Mouse (Mus musculus): ENCODE results near the gene Gm6685. TPM values are rescaled to one million over a fixed set of nuclear protein-coding genes. Genes with fewer than 3 reads are reported as not detected.

Gm6685 gene
- polyA plus RNA-seq, 1 experiment = 0.97 TPM

GRCm38 (mm10) chr11:28307723-28308122, 31.9 kb downstream of the Gm6685 start:
- no peak for TF ChIP-seq GATA1 (IDR thresholded peaks at IDR 0.05; ENCODE audit: borderline replicate concordance, low read length)
- no peak for TF ChIP-seq FLI1 (IDR thresholded peaks at IDR 0.05; ENCODE audit: low read length)
- H3K9me3 ChIP-seq = no peaks in the 10 kb centered on the region
- H3K4me1 ChIP-seq = no peaks in the 10 kb centered on the region
- H3K4me3 ChIP-seq (replicated peaks) = no peak overlapping the region
- no peaks in the 10 kb centered on the region for H3K27me3 ChIP-seq (replicated peaks)
- no peaks in the 10 kb centered on the region for H3K36me3 ChIP-seq (replicated peaks; ENCODE audit: low read length)

- Histone ChIP-seq H3K4me1 (no peaks in the 10 kb centered on the region), H3K27me3 (replicated peaks) (no peaks in the 10 kb centered on the region), H3K9me3 (peaks cover 27% of the 10 kb centered on the region), H3K4me3 (replicated peaks) (no peak overlapping the region), H3K36me3 (replicated peaks; ENCODE audit: low read length) (no peaks in the 10 kb centered on the region)
- TF ChIP-seq FLI1 (IDR thresholded peaks at IDR 0.05; ENCODE audit: low read length) (no peak), GATA1 (IDR thresholded peaks at IDR 0.05; ENCODE audit: borderline replicate concordance, low read length) (no peak)
Measured at GRCm38 (mm10) chr11:28290440-28290839, 49.2 kb downstream of the Gm6685 start.

Other genes with a start within 250 kb of the Gm6685 start
- 0.03 TPM in 1 of 2 replicates, not detected in the other for gene Ccdc85a, start 244.5 kb upstream of the Gm6685 start, polyA plus RNA-seq (2012; ENCODE audit: insufficient read depth, low replicate concordance)

Data from megakaryocyte, embryonic 14.5 days (primary cell).